Mouse (Mus musculus) MEL (cell line): Measurements from ENCODE around the gene Spg11. TPM values are rescaled to one million over a fixed set of nuclear protein-coding genes. Genes with fewer than 3 reads are reported as not detected.

Source experiments
- DNase-seq: peaks from one replicate; pipeline ENCODE4 v3.0.0; 2011; ENCODE audit warnings: low read depth, low spot score
- H3K27ac ChIP-seq: 2 replicates; pipeline ENCODE4 v1.5.1; 2012; ENCODE audit warnings: low read depth, mild to moderate bottlenecking, control low read depth, low read length, moderate library complexity; ENCODE audit not compliant: control insufficient read depth
- H3K27me3 ChIP-seq, 2 experiments: fragments of 150-350 bp in 1 of 2; sonication (generic) in 1 of 2; 2 replicates each; pipeline ENCODE4 v1.6.1; 2012; ENCODE audit warnings: low read length in 2 of 2, mild to moderate bottlenecking in 2 of 2, improper control_type of control experiment in 1 of 2, moderate library complexity in 1 of 2; ENCODE audit not compliant: insufficient read depth in 2 of 2, control insufficient read depth in 1 of 2
- H3K36me3 ChIP-seq, 2 experiments: 2 replicates each; pipeline ENCODE4 v1.6.1; 2012 to 2014; ENCODE audit warnings: low read length in 2 of 2, improper control_type of control experiment in 1 of 2, inconsistent platforms in 1 of 2, mild to moderate bottlenecking in 1 of 2; ENCODE audit not compliant: insufficient read depth in 2 of 2, control insufficient read depth in 1 of 2
- H3K4me1 ChIP-seq, 2 experiments: fragments of 150-350 bp in 1 of 2; sonication (generic) in 1 of 2; 2 replicates each; pipeline ENCODE4 v1.6.1; 2012; ENCODE audit warnings: low read length in 2 of 2, improper control_type of control experiment in 1 of 2, mild to moderate bottlenecking in 1 of 2; ENCODE audit not compliant: insufficient read depth in 2 of 2, control insufficient read depth in 1 of 2
- H3K4me3 ChIP-seq, 2 experiments: fragments of 150-350 bp in 1 of 2; sonication (generic) in 1 of 2; 2 replicates each; pipeline ENCODE4 v1.5.1; 2012; ENCODE audit warnings: low read depth in 2 of 2, low read length in 2 of 2, mild to moderate bottlenecking in 2 of 2, moderate library complexity in 2 of 2, control low read depth in 1 of 2, improper control_type of control experiment in 1 of 2; ENCODE audit not compliant: control insufficient read depth in 1 of 2, insufficient read depth in 1 of 2
- H3K79me2 ChIP-seq: 2 replicates; pipeline ENCODE4 v1.6.1; 2012; ENCODE audit warnings: mild to moderate bottlenecking, low read length, moderate library complexity; ENCODE audit not compliant: control insufficient read depth, poor library complexity, insufficient read depth
- H3K9ac ChIP-seq: 2 replicates; pipeline ENCODE4 v1.6.1; 2012; ENCODE audit warnings: low read depth, mild to moderate bottlenecking, control low read depth, low read length, moderate library complexity; ENCODE audit not compliant: control insufficient read depth, poor library complexity, severe bottlenecking
- H3K9me3 ChIP-seq: fragments of 150-350 bp; sonication (generic); replicated peaks from 2 replicates; pipeline ENCODE4 v1.6.1; 2012; ENCODE audit warnings: mild to moderate bottlenecking, low read length, improper control_type of control experiment, moderate library complexity; ENCODE audit not compliant: insufficient read depth
- BHLHE40 ChIP-seq: IDR thresholded peaks from 2 replicates; pipeline ENCODE4 v1.6.1; 2012; ENCODE audit warnings: low read depth, mild to moderate bottlenecking, inconsistent platforms, low read length, improper control_type of control experiment, borderline replicate concordance
- CHD1 ChIP-seq: IDR thresholded peaks from 2 replicates; pipeline ENCODE4 v1.6.1; 2012; ENCODE audit warnings: low read depth, mild to moderate bottlenecking, inconsistent platforms, low read length, improper control_type of control experiment
- CHD2 ChIP-seq: IDR thresholded peaks from 2 replicates; pipeline ENCODE4 v1.6.1; 2011; ENCODE audit warnings: low read length, improper control_type of control experiment
- CTCF ChIP-seq, 3 experiments: IDR thresholded peaks in 2 of 3; conservative IDR thresholded peaks in 1 of 3; 2 replicates each; pipeline ENCODE4 v1.5.1; 2011 to 2012; ENCODE audit warnings: low read length in 3 of 3, low read depth in 2 of 3, mild to moderate bottlenecking in 2 of 3, improper control_type of control experiment in 1 of 3, inconsistent platforms in 1 of 3, mixed read lengths in 1 of 3, moderate library complexity in 1 of 3; ENCODE audit not compliant: control insufficient read depth in 1 of 3, insufficient read depth in 1 of 3, poor library complexity in 1 of 3, severe bottlenecking in 1 of 3
- E2F4 ChIP-seq: IDR thresholded peaks from 2 replicates; pipeline ENCODE4 v1.6.1; 2011; ENCODE audit warnings: low read depth, low read length, improper control_type of control experiment, borderline replicate concordance
- ELF1 ChIP-seq: IDR thresholded peaks from 2 replicates; pipeline ENCODE4 v1.6.1; 2014; ENCODE audit warnings: low read depth, mild to moderate bottlenecking, inconsistent platforms, low read length, improper control_type of control experiment, moderate library complexity
- EP300 ChIP-seq, 2 experiments: IDR thresholded peaks; 2 replicates each; pipeline ENCODE4 v1.6.1; 2011; ENCODE audit warnings: improper control_type of control experiment in 2 of 2, low read length in 2 of 2, low read depth in 1 of 2, mild to moderate bottlenecking in 1 of 2
- GATA1 ChIP-seq: IDR thresholded peaks from 2 replicates; pipeline ENCODE4 v1.6.1; 2011; ENCODE audit warnings: low read depth, low read length, improper control_type of control experiment
- HCFC1 ChIP-seq: IDR thresholded peaks from 2 replicates; pipeline ENCODE4 v1.6.1; 2012; ENCODE audit warnings: low read depth, mild to moderate bottlenecking, inconsistent platforms, low read length, improper control_type of control experiment, moderate library complexity
- JUND ChIP-seq: IDR thresholded peaks from 2 replicates; pipeline ENCODE4 v1.6.1; 2011; ENCODE audit warnings: low read depth, mild to moderate bottlenecking, improper control_type of control experiment, low read length
- KAT2A ChIP-seq: conservative IDR thresholded peaks from 2 replicates; pipeline ENCODE4 v1.6.1; 2012; ENCODE audit warnings: low read depth, low read length, improper control_type of control experiment, inconsistent platforms
- MAFK ChIP-seq: IDR thresholded peaks from 2 replicates; pipeline ENCODE4 v1.6.1; 2011; ENCODE audit warnings: low read depth, mild to moderate bottlenecking, low read length, improper control_type of control experiment, borderline replicate concordance
- MAX ChIP-seq: IDR thresholded peaks from 2 replicates; pipeline ENCODE4 v1.6.1; 2011; ENCODE audit warnings: low read length, improper control_type of control experiment
- MAZ ChIP-seq: IDR thresholded peaks from 2 replicates; pipeline ENCODE4 v1.6.1; 2012; ENCODE audit warnings: low read depth, mild to moderate bottlenecking, inconsistent platforms, low read length, improper control_type of control experiment
- MEF2A ChIP-seq: IDR thresholded peaks from 2 replicates; pipeline ENCODE4 v1.6.1; 2014; ENCODE audit warnings: low read depth, mild to moderate bottlenecking, inconsistent platforms, low read length, improper control_type of control experiment; ENCODE audit not compliant: poor library complexity, insufficient replicate concordance, severe bottlenecking; ENCODE audit errors: extremely low read depth
- MXI1 ChIP-seq: IDR thresholded peaks from 2 replicates; pipeline ENCODE4 v1.6.1; 2011; ENCODE audit warnings: mild to moderate bottlenecking, low read depth, low read length, improper control_type of control experiment
- MYB ChIP-seq: IDR thresholded peaks from 2 replicates; pipeline ENCODE4 v1.6.1; 2011; ENCODE audit warnings: mild to moderate bottlenecking, low read depth, low read length, improper control_type of control experiment
- MYC ChIP-seq: IDR thresholded peaks from 2 replicates; pipeline ENCODE4 v1.6.1; 2011; ENCODE audit warnings: low read depth, mild to moderate bottlenecking, low read length, improper control_type of control experiment, moderate library complexity
- NRF1 ChIP-seq: IDR thresholded peaks from 2 replicates; pipeline ENCODE4 v1.6.1; 2014; ENCODE audit warnings: low read depth, mild to moderate bottlenecking, inconsistent platforms, low read length, improper control_type of control experiment, moderate library complexity; ENCODE audit not compliant: poor library complexity, insufficient read depth, severe bottlenecking
- POLR2A ChIP-seq, 2 experiments: IDR thresholded peaks; 2 replicates each; pipeline ENCODE4 v1.6.1; 2011 to 2012; ENCODE audit warnings: low read length in 2 of 2, mild to moderate bottlenecking in 2 of 2, control low read depth in 1 of 2, improper control_type of control experiment in 1 of 2, low read depth in 1 of 2, moderate library complexity in 1 of 2; ENCODE audit not compliant: control insufficient read depth in 1 of 2, insufficient read depth in 1 of 2, poor library complexity in 1 of 2
- POLR2AphosphoS2 ChIP-seq: IDR thresholded peaks from 2 replicates; pipeline ENCODE4 v1.6.1; 2011; ENCODE audit warnings: low read length, improper control_type of control experiment
- POLR2AphosphoS5 ChIP-seq: IDR thresholded peaks from 2 replicates; pipeline ENCODE4 v1.6.1; 2012; ENCODE audit warnings: low read depth, borderline replicate concordance, mild to moderate bottlenecking, inconsistent platforms, low read length, moderate library complexity, mixed read lengths
- RAD21 ChIP-seq: IDR thresholded peaks from 2 replicates; pipeline ENCODE4 v1.6.1; 2011; ENCODE audit warnings: mild to moderate bottlenecking, low read depth, low read length, improper control_type of control experiment
- RCOR1 ChIP-seq: IDR thresholded peaks from 2 replicates; pipeline ENCODE4 v1.6.1; 2012; ENCODE audit warnings: low read depth, mild to moderate bottlenecking, inconsistent platforms, low read length, improper control_type of control experiment
- SIN3A ChIP-seq: IDR thresholded peaks from 2 replicates; pipeline ENCODE4 v1.6.1; 2012; ENCODE audit warnings: low read length, improper control_type of control experiment, inconsistent platforms
- SMC3 ChIP-seq: IDR thresholded peaks from 2 replicates; pipeline ENCODE4 v1.6.1; 2011; ENCODE audit warnings: low read depth, low read length, improper control_type of control experiment
- TAL1 ChIP-seq: IDR thresholded peaks from 2 replicates; pipeline ENCODE4 v1.6.1; 2012; ENCODE audit warnings: mild to moderate bottlenecking, inconsistent platforms, low read length, moderate library complexity, mixed read lengths
- TBP ChIP-seq: IDR thresholded peaks from 2 replicates; pipeline ENCODE4 v1.8.0; 2011; ENCODE audit warnings: low read depth, low read length, improper control_type of control experiment
- TCF12 ChIP-seq: IDR thresholded peaks from 2 replicates; pipeline ENCODE4 v1.6.1; 2014; ENCODE audit warnings: low read depth, mild to moderate bottlenecking, inconsistent platforms, low read length, improper control_type of control experiment, moderate library complexity
- UBTF ChIP-seq: IDR thresholded peaks from 2 replicates; pipeline ENCODE4 v1.6.1; 2012; ENCODE audit warnings: low read depth, mild to moderate bottlenecking, inconsistent platforms, low read length, improper control_type of control experiment, moderate library complexity, borderline replicate concordance; ENCODE audit not compliant: insufficient read depth
- USF1 ChIP-seq: IDR thresholded peaks from 2 replicates; pipeline ENCODE4 v1.6.1; 2014; ENCODE audit warnings: low read depth, mild to moderate bottlenecking, inconsistent platforms, low read length, improper control_type of control experiment, moderate library complexity
- USF2 ChIP-seq, 2 experiments: IDR thresholded peaks; 2 replicates each; pipeline ENCODE4 v1.6.1; 2011 to 2012; ENCODE audit warnings: improper control_type of control experiment in 2 of 2, low read length in 2 of 2, borderline replicate concordance in 1 of 2, inconsistent platforms in 1 of 2, low read depth in 1 of 2, mild to moderate bottlenecking in 1 of 2; ENCODE audit not compliant: insufficient read depth in 1 of 2
- ZC3H11A ChIP-seq: IDR thresholded peaks from 2 replicates; pipeline ENCODE4 v1.6.1; 2012; ENCODE audit warnings: low read depth, mild to moderate bottlenecking, inconsistent platforms, low read length, improper control_type of control experiment
- ZMIZ1 ChIP-seq: IDR thresholded peaks from 2 replicates; pipeline ENCODE4 v1.6.1; 2012; ENCODE audit warnings: low read depth, mild to moderate bottlenecking, inconsistent platforms, low read length, improper control_type of control experiment, moderate library complexity
- ZNF384 ChIP-seq: IDR thresholded peaks from 2 replicates; pipeline ENCODE4 v1.6.1; 2012; ENCODE audit warnings: low read depth, mild to moderate bottlenecking, inconsistent platforms, low read length, improper control_type of control experiment
- polyA plus RNA-seq, 2 experiments: library from polyadenylated mRNA; stranded (reverse) in 1 of 2; unstranded in 1 of 2; fragments of >175 nt in 1 of 2; fragments of >200 nt in 1 of 2; gene quantifications; 2 replicates each; pipeline versions ENCODE4 v1.2.1 to v1.2.4; 2012; ENCODE audit warnings: low replicate concordance in 2 of 2, low read depth in 1 of 2; ENCODE audit not compliant: insufficient read length in 2 of 2, insufficient read depth in 1 of 2, missing spikeins in 1 of 2
- total RNA-seq: library from RNA; depleted of rRNA; stranded (reverse); fragments of 300-350 nt; gene quantifications from 2 replicates; pipeline ENCODE4 v1.2.3, GENCODE M21; 2012

Gene Spg11
- total and polyA plus RNA-seq, 3 experiments, result 5.9 to 6.9 TPM; not detected in 1

GRCm38 (mm10) chr2:122147508-122148241 is 29.5 kb upstream of the Spg11 start, which contains the start of gene B2m:
B2m (plus strand) TSS chr2:122147686.
- H3K4me3 ChIP-seq, result peak within 1 kb of the TSS; percentile 75 to 97
- peak within 1 kb of the TSS; percentile 97 for H3K27ac ChIP-seq
- H3K4me1 ChIP-seq, result peaks cover 7 to 26% of the 10 kb centered on the region in 2 experiments
- peaks cover 0 to 24% of the 10 kb centered on the region in 2 experiments; a peak in 3 of 4 replicates for H3K36me3 ChIP-seq
- H3K27me3 ChIP-seq, result no peaks in the 10 kb centered on the region
- H3K9me3 ChIP-seq, result no peaks in the 10 kb centered on the region
- peaks cover 35% of the 10 kb centered on the region for H3K79me2 ChIP-seq
- DNase-seq, result peak; percentile 98
- H3K9ac ChIP-seq, result peak within 1 kb of the TSS; percentile 95
- TF ChIP-seq POLR2AphosphoS5 (peak; percentile 87; the same call in 1 of the 2 replicates), JUND (no peak), MEF2A (no peak), EP300 (IDR thresholded peaks at IDR 0.05; ENCODE audit: low read depth in 1 of 2, low read length in 2 of 2) (no peak), POLR2A (IDR thresholded peaks at IDR 0.05; ENCODE audit: control insufficient read depth in 1 of 2, insufficient read depth in 1 of 2, low read depth in 1 of 2, low read length in 2 of 2, poor library complexity in 1 of 2) (peak; percentile 98 to 100), BHLHE40 (peak; percentile 58; the same call in 1 of the 2 replicates), ELF1 (peak; percentile 52; the same call in 1 of the 2 replicates), SIN3A (peak; percentile 30; the same call in 1 of the 2 replicates), CTCF (IDR thresholded peaks at IDR 0.05 in 2 of 3, conservative IDR thresholded peaks at IDR 0.05 in 1 of 3; ENCODE audit: control insufficient read depth in 1 of 3, insufficient read depth in 1 of 3, low read depth in 2 of 3, low read length in 3 of 3, poor library complexity in 1 of 3, severe bottlenecking in 1 of 3) (no peak), TBP (peak; percentile 99), GATA1 (no peak), RCOR1 (no peak), E2F4 (no peak), TCF12 (peak; percentile 48; the same call in 1 of the 2 replicates), ZC3H11A (no peak), ZMIZ1 (peak; percentile 98), UBTF (no peak), MXI1 (peak; percentile 69), KAT2A (no peak), SMC3 (no peak), TAL1 (no peak), CHD1 (0 out of 2 replicates have a peak, but pooled peaks have one; percentile 87), ZNF384 (no peak), MAX (peak; percentile 46; the same call in 1 of the 2 replicates), USF1 (no peak), MAZ (peak; percentile 51; the same call in 1 of the 2 replicates), CHD2 (peak; percentile 96), HCFC1 (peak; percentile 51; the same call in 1 of the 2 replicates), POLR2AphosphoS2 (peak; percentile 97), MYC (no peak; the same call in 1 of the 2 replicates), MAFK (no peak), RAD21 (no peak), NRF1 (peak; percentile 43; the same call in 1 of the 2 replicates), USF2 (IDR thresholded peaks at IDR 0.05; ENCODE audit: borderline replicate concordance in 1 of 2, insufficient read depth in 1 of 2, low read depth in 1 of 2, low read length in 2 of 2) (no peak), MYB (no peak)
